Mouse (Mus musculus): ENCODE results near the gene Snx17. TPM values are rescaled to one million over a fixed set of nuclear protein-coding genes. Genes with fewer than 3 reads are reported as not detected.

The Snx17 gene
- 91.1 and 98.2 TPM in 2 replicates for polyA plus RNA-seq (2012; rRNA removed)

GRCm38 (mm10) chr5:31192939-31193630 is at the start of gene Snx17, which contains the start of gene Eif2b4:
TSS of gene Snx17 (plus strand) at chr5:31193227.
TSS of gene Eif2b4 (minus strand) at chr5:31193430.

GRCm38 (mm10) chr5:31154152-31154553 is 38.9 kb upstream of the Snx17 start, which contains the start of gene Mpv17:
TSS of gene Mpv17 (minus strand) at chr5:31154251.

GRCm38 (mm10) chr5:31179766-31180630 is 13.0 kb upstream of the Snx17 start, which contains the start of the genes Gm29609 and Gtf3c2:
TSS of gene Gm29609 (minus strand) at chr5:31179911.
TSS of gene Gtf3c2 (minus strand) at chr5:31180144.

GRCm38 (mm10) chr5:31201742-31202590 is 8.9 kb downstream of the Snx17 start, which contains the start of gene Zfp513:
TSS of gene Zfp513 (minus strand) at chr5:31202303.

GRCm38 (mm10) chr5:31220448-31221303 is 27.6 kb downstream of the Snx17 start, which contains the start of gene Ppm1g:
TSS of gene Ppm1g (minus strand) at chr5:31220687.

GRCm38 (mm10) chr5:31240637-31241521 is 47.9 kb downstream of the Snx17 start, which contains the start of the genes Nrbp1 and Gm9970:
TSS of gene Nrbp1 (plus strand) at chr5:31240864.
TSS of gene Gm9970 (minus strand) at chr5:31241232.

Other genes starting within 250 kb of the Snx17 start
- gene Cgref1, start 247.6 kb upstream of the Snx17 start, polyA plus RNA-seq (2012; rRNA removed), result 25.2 and 28.8 TPM in 2 replicates
- gene Preb, start 232.9 kb upstream of the Snx17 start, polyA plus RNA-seq (2012; rRNA removed), result 194 and 208 TPM in 2 replicates
- gene Tcf23, start 224.6 kb upstream of the Snx17 start, polyA plus RNA-seq (2012; rRNA removed), result not detected in 2 replicates
- 131 and 134 TPM in 2 replicates for gene Atraid, start 144.9 kb upstream of the Snx17 start, polyA plus RNA-seq (2012; rRNA removed)
- 31.0 and 36.5 TPM in 2 replicates for gene Slc5a6, start 144.3 kb upstream of the Snx17 start, polyA plus RNA-seq (2012; rRNA removed)
- 29.6 and 31.9 TPM in 2 replicates for gene Cad, start 138.4 kb upstream of the Snx17 start, polyA plus RNA-seq (2012; rRNA removed)
- gene Dnajc5g, start 86.9 kb upstream of the Snx17 start, polyA plus RNA-seq (2012; rRNA removed), result not detected in 2 replicates
- gene Slc30a3, start 85.0 kb upstream of the Snx17 start, polyA plus RNA-seq (2012; rRNA removed), result 18.5 and 25.0 TPM in 2 replicates
- 1.5 TPM in 1 of 2 replicates, not detected in the other for gene Trim54, start 76.5 kb upstream of the Snx17 start, polyA plus RNA-seq (2012; rRNA removed)
- gene Ucn, start 54.4 kb upstream of the Snx17 start, polyA plus RNA-seq (2012; rRNA removed), result not detected in 2 replicates
- 51.7 and 55.6 TPM in 2 replicates for gene Mpv17, start 39.0 kb upstream of the Snx17 start, polyA plus RNA-seq (2012; rRNA removed)
- gene Gm29609, start 13.3 kb upstream of the Snx17 start, polyA plus RNA-seq (2012; rRNA removed), result 3.4 TPM in 2 replicates
- 99.8 and 100 TPM in 2 replicates for gene Gtf3c2, start 13.1 kb upstream of the Snx17 start, polyA plus RNA-seq (2012; rRNA removed)
- 62.9 and 68.7 TPM in 2 replicates for gene Eif2b4, start 203 bp downstream of the Snx17 start, polyA plus RNA-seq (2012; rRNA removed)
- 73.0 and 77.5 TPM in 2 replicates for gene Zfp513, start 9.1 kb downstream of the Snx17 start, polyA plus RNA-seq (2012; rRNA removed)
- 172 and 190 TPM in 2 replicates for gene Ppm1g, start 27.5 kb downstream of the Snx17 start, polyA plus RNA-seq (2012; rRNA removed)
- gene Nrbp1, start 47.6 kb downstream of the Snx17 start, polyA plus RNA-seq (2012; rRNA removed), result 138 and 150 TPM in 2 replicates
- 0.11 and 0.16 TPM in 2 replicates for gene Gm9970, start 48.0 kb downstream of the Snx17 start, polyA plus RNA-seq (2012; rRNA removed)
- 5.7 and 9.3 TPM in 2 replicates for gene Krtcap3, start 58.5 kb downstream of the Snx17 start, polyA plus RNA-seq (2012; rRNA removed)
- 51.0 and 55.7 TPM in 2 replicates for gene Ift172, start 97.9 kb downstream of the Snx17 start, polyA plus RNA-seq (2012; rRNA removed)
- 136 and 156 TPM in 2 replicates for gene Fndc4, start 102.9 kb downstream of the Snx17 start, polyA plus RNA-seq (2012; rRNA removed)
- 0.33 and 0.55 TPM in 2 replicates for gene Gckr, start 104.2 kb downstream of the Snx17 start, polyA plus RNA-seq (2012; rRNA removed)

Measured in central nervous system, embryonic 14 days (tissue).